Mouse (Mus musculus): ENCODE measurements around the gene 2310022A10Rik. TPM values are rescaled to one million over a fixed set of nuclear protein-coding genes. Genes with fewer than 3 reads are reported as not detected.

Gene 2310022A10Rik
- total and polyA plus RNA-seq, 3 experiments: 7.2 to 30.7 (median 7.8) TPM

- Histone ChIP-seq H3K27ac (ENCODE audit: insufficient read depth, low read depth) (no peak overlapping the region), H3K9ac (ENCODE audit: insufficient read depth, low read depth) (no peak overlapping the region), H3K27me3 (replicated peaks) (no peaks in the 10 kb centered on the region), H3K79me2 (replicated peaks; ENCODE audit: control insufficient read depth, extremely low read depth, insufficient read depth, poor library complexity, severe bottlenecking) (no peaks in the 10 kb centered on the region), H3K4me3 (replicated peaks in 1 of 3; ENCODE audit: low read depth in 2 of 3, low read length in 2 of 3, poor library complexity in 1 of 3) (no peak overlapping the region), H3K4me1 (ENCODE audit: control insufficient read depth in 1 of 2, insufficient read depth in 2 of 2) (peaks cover 0 to 17% of the 10 kb centered on the region in 2 experiments; a peak in 2 of 4 replicates), H3K4me2 (ENCODE audit: insufficient read depth, low read depth, poor library complexity, severe bottlenecking) (no peak overlapping the region), H3K9me3 (replicated peaks; ENCODE audit: low read length) (no peaks in the 10 kb centered on the region), H3K36me3 (replicated peaks in 1 of 2; ENCODE audit: control insufficient read depth in 1 of 2, insufficient read depth in 1 of 2, low read length in 1 of 2) (peaks cover 58 to 87% of the 10 kb centered on the region in 2 experiments)
- no peak for TF ChIP-seq E2F4 (IDR thresholded peaks at IDR 0.05; ENCODE audit: insufficient replicate concordance, low read depth, low read length)
- TF ChIP-seq KAT2A (IDR thresholded peaks at IDR 0.05; ENCODE audit: insufficient replicate concordance, low read length): no peak
- in situ Hi-C loops (cut with MboI; ENCODE audit: low pct_ligation_motif_present, low pct_unique_long_range_greater_than_20kb, low sequenced_read_pairs) (no loop called here), dilution Hi-C loops (cut with MboI; ENCODE audit: extremely low pct_ligation_motif_present, extremely low pct_unique_long_range_greater_than_20kb, low sequenced_read_pairs) (no loop called here)
- DNase-seq (ENCODE audit: extremely low read depth): no peak
Observed at GRCm38 (mm10) chr7:27572133-27572532, 19.1 kb downstream of the 2310022A10Rik start.

DNA sequence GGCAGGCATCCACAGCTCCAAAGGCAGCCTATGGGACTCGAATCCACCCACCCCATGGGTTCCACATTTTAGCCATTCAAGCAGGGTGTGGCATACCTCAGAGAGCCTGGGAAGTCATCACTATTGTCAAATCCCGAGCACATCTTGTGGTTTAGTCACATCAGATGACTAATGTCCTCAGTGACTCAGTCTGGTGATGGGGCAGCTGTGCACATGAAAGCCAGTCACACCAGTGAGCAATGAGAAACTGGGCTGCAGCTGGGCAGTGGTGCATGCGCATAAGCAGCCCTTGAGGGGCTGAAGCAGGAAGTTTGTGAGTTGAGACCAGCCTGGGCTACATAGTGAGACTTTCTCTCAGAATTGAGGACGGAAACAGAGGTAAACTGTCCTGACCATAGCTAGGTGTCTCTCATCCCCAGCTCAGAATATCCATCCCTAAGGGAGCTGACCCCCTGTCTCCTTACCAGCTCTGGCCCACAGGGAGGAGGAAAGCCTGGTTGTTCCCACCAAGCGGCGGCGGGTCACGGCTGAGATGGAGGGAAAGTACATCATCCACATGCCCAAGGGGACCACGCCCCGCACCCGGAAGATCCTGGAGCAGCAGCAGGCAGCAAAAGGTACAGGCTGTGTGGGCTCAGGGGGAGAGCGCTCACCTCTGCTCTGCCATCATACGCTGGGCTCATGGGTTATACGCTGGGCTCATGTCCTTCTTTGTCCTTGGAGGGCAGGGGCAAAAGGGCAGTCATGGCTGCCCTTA is 21.3 kb downstream of the 2310022A10Rik start:
- in situ Hi-C loops (cut with MboI; ENCODE audit: low pct_ligation_motif_present, low pct_unique_long_range_greater_than_20kb, low sequenced_read_pairs) (no loop called here), dilution Hi-C loops (cut with MboI; ENCODE audit: extremely low pct_ligation_motif_present, extremely low pct_unique_long_range_greater_than_20kb, low sequenced_read_pairs) (no loop called here)
- no peak overlapping the region for H3K4me2 ChIP-seq (ENCODE audit: insufficient read depth, low read depth, poor library complexity, severe bottlenecking)
- peak; percentile 26 for DNase-seq (ENCODE audit: extremely low read depth)
- H3K9ac ChIP-seq (ENCODE audit: insufficient read depth, low read depth): no peak overlapping the region
- no peaks in the 10 kb centered on the region for H3K27me3 ChIP-seq (replicated peaks)
- peak; percentile 70 for TF ChIP-seq ETS1 (conservative IDR thresholded peaks at IDR 0.05; ENCODE audit: low read depth, low read length)
- peak; percentile 68 for TF ChIP-seq BHLHE40 (IDR thresholded peaks at IDR 0.05; ENCODE audit: low read depth, low read length)
- TF ChIP-seq USF1 (IDR thresholded peaks at IDR 0.05; ENCODE audit: low read depth, low read length): no peak
- H3K36me3 ChIP-seq (replicated peaks in 1 of 2; ENCODE audit: control insufficient read depth in 1 of 2, insufficient read depth in 1 of 2, low read length in 1 of 2): peaks cover 62 to 88% of the 10 kb centered on the region in 2 experiments
- no peak overlapping the region for H3K4me3 ChIP-seq (replicated peaks in 1 of 3; ENCODE audit: low read depth in 2 of 3, low read length in 2 of 3, poor library complexity in 1 of 3)
- no peaks in the 10 kb centered on the region for H3K9me3 ChIP-seq (replicated peaks; ENCODE audit: low read length)
- peaks cover 3 to 36% of the 10 kb centered on the region in 2 experiments for H3K4me1 ChIP-seq (ENCODE audit: control insufficient read depth in 1 of 2, insufficient read depth in 2 of 2)
- H3K79me2 ChIP-seq (replicated peaks; ENCODE audit: control insufficient read depth, extremely low read depth, insufficient read depth, poor library complexity, severe bottlenecking): no peaks in the 10 kb centered on the region
- no peak overlapping the region for H3K27ac ChIP-seq (ENCODE audit: insufficient read depth, low read depth)

DNA sequence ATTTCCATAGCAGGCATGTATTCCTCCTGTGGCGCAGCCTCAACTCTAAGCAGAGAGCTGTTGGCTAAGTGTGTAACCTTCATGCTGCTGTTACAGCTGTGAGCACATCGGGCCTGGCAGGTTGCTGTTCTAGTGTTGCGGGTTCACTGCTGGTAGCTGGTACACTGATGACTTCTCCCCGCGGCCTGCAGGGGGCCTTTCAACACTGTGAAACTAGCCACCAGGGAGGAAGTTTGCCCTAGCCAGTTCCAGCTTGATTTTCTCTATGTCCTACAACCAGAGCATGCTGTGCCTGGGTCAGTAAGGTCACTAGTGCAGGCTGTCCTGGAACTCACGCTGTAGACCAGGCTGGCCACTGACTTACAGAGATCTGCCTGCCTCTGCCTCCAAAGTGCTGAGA is 23.9 kb downstream of the 2310022A10Rik start:
- Histone ChIP-seq H3K9me3 (replicated peaks; ENCODE audit: low read length) (no peaks in the 10 kb centered on the region), H3K27me3 (replicated peaks) (no peaks in the 10 kb centered on the region), H3K4me1 (ENCODE audit: control insufficient read depth in 1 of 2, insufficient read depth in 2 of 2) (peaks cover 3 to 29% of the 10 kb centered on the region in 2 experiments), H3K9ac (ENCODE audit: insufficient read depth, low read depth) (no peak overlapping the region), H3K36me3 (replicated peaks in 1 of 2; ENCODE audit: control insufficient read depth in 1 of 2, insufficient read depth in 1 of 2, low read length in 1 of 2) (peaks cover 74 to 91% of the 10 kb centered on the region in 2 experiments), H3K4me2 (ENCODE audit: insufficient read depth, low read depth, poor library complexity, severe bottlenecking) (no peak overlapping the region), H3K79me2 (replicated peaks; ENCODE audit: control insufficient read depth, extremely low read depth, insufficient read depth, poor library complexity, severe bottlenecking) (no peaks in the 10 kb centered on the region), H3K4me3 (replicated peaks in 1 of 3; ENCODE audit: low read depth in 2 of 3, low read length in 2 of 3, poor library complexity in 1 of 3) (no peak overlapping the region), H3K27ac (ENCODE audit: insufficient read depth, low read depth) (no peak overlapping the region)
- peak; percentile 56 for DNase-seq (ENCODE audit: extremely low read depth)
- peak; percentile 37 for TF ChIP-seq SMC3 (IDR thresholded peaks at IDR 0.05; ENCODE audit: low read depth, low read length)
- TF ChIP-seq HCFC1 (IDR thresholded peaks at IDR 0.05; ENCODE audit: low read depth, low read length): no peak
- peak; percentile 41 to 61 for TF ChIP-seq CTCF (conservative IDR thresholded peaks at IDR 0.05 in 1 of 2, IDR thresholded peaks at IDR 0.05 in 1 of 2; ENCODE audit: low read depth in 2 of 2, low read length in 2 of 2)
- TF ChIP-seq RAD21 (IDR thresholded peaks at IDR 0.05; ENCODE audit: low read depth, low read length): peak; percentile 48
- dilution Hi-C loops (cut with MboI; ENCODE audit: extremely low pct_ligation_motif_present, extremely low pct_unique_long_range_greater_than_20kb, low sequenced_read_pairs) (no loop called here), in situ Hi-C loops (cut with MboI; ENCODE audit: low pct_ligation_motif_present, low pct_unique_long_range_greater_than_20kb, low sequenced_read_pairs) (no loop called here)

All from CH12.LX (cell line).